Mouse (Mus musculus) cortical plate, adult 2 months (tissue): ENCODE measurements around the gene Ubqln5.

Experiments
- CTCF ChIP-seq: fragments of 200-500 bp; IDR thresholded peaks from 2 replicates; pipeline ENCODE4 v1.5.1; 2011; ENCODE audit warnings: mild to moderate bottlenecking, control low read depth, low read length; ENCODE audit not compliant: insufficient read depth; ENCODE audit errors: extremely low read depth
- POLR2A ChIP-seq: fragments of 200-500 bp; IDR thresholded peaks from 2 replicates; pipeline ENCODE4 v1.6.1; 2011; ENCODE audit warnings: mild to moderate bottlenecking, low read length, control low read depth; ENCODE audit not compliant: insufficient read depth; ENCODE audit errors: extremely low read depth

GRCm38 (mm10) chr7:104178422-104179054, 48.9 kb upstream of the Ubqln5 start:
- TF ChIP-seq CTCF = no peak
- no peak for TF ChIP-seq POLR2A
